Mouse (Mus musculus) kidney, adult 2 months (tissue): ENCODE data around the gene Lmln.

Experiments
- CTCF ChIP-seq: fragments of 200-500 bp; conservative IDR thresholded peaks from 2 replicates; pipeline ENCODE4 v1.5.1; 2011; ENCODE audit warnings: low read depth, mild to moderate bottlenecking, control low read depth, low read length, moderate library complexity, mixed read lengths; ENCODE audit not compliant: insufficient read depth, insufficient read length
- POLR2A ChIP-seq: fragments of 200-500 bp; IDR thresholded peaks from one replicate; pipeline ENCODE4 v1.6.1; 2011; ENCODE audit warnings: low read depth, low read length, control low read depth

DNA sequence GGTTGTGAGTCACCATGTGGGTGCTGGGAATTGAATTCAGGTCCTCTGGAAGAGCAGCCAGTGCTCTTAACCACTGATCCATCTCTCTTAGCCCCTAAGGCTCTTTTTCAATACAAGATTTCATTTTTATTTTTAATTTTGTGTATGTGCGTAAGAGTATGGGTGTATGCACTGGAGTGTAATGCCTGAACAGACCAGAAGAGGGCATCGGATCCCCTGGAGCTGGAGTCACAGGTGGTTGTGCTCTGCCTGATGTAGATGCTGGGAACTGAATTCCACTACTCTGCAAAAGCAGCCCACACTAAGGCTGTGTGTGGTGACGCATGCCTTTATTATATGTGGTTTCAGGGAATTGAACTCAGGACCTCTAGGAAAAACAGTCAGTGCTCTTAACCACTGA is 83.9 kb downstream of the Lmln start:
- TF ChIP-seq POLR2A (no peak), CTCF (no peak)
